Mouse (Mus musculus) adipocyte (in vitro differentiated cells): ENCODE results near the gene Hoxc8.

Source experiments
- DNase-seq: peaks from one replicate; pipeline ENCODE4 v3.0.0-alpha.2; 2016; ENCODE audit warnings: low spot score

Gene Hoxc8

GRCm38 (mm10) chr15:103009265-103010111, 19.1 kb downstream of the Hoxc8 start:
- DNase-seq = no peak

GRCm38 (mm10) chr15:103010112-103010846, 19.9 kb downstream of the Hoxc8 start:
- no peak for DNase-seq

- no peak for DNase-seq
Measured at GRCm38 (mm10) chr15:103010847-103011555, 20.6 kb downstream of the Hoxc8 start.

DNA sequence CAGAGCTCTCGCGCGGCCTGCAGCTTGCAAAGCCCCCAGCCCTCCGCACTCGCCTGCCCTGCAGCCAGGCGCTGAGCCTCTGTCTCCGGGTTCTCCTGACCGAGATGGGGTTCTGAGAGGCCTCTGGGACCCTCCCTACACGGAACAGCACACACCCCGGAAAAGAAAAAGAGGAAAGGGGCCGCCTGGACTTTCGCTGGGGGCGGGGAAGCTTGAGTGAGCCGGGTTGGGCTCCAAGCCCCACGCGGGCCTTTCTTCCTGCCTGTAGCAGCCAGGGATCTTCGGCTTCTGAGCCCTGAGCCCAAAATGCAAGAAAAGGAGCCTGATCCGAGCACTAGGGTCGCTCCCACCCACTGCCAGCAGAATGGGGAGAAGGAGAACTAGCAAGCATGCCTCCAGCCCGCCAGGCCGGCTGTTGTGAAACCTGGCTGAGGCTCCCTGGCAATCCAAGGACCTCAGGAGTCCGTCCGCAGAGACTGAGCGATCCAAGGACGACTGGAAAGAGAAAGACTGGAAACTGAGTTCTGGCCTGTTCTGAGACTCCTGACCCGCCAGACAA, 21.6 kb downstream of the Hoxc8 start:
- DNase-seq = no peak

- peak; percentile 44 for DNase-seq
Measured at GRCm38 (mm10) chr15:103013238-103013984, 23.0 kb downstream of the Hoxc8 start.

GRCm38 (mm10) chr15:103014166-103015008, 24.0 kb downstream of the Hoxc8 start:
- DNase-seq = no peak

DNA sequence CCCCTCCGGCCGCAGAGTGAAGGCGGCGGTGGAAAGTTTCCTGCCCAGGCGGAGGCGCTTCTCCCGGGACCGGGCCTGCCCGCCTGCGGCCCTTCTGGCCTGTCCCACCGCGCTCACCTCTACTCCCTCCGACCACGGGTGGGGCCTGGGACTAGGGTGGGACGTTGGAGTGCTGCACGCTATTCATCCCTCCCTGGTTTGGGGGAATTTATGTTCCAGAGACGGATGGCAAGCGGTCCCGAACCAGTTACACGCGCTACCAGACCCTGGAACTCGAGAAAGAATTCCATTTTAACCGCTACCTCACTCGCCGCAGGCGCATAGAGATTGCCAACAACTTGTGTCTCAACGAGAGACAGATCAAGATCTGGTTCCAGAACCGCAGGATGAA, 24.6 kb downstream of the Hoxc8 start:
- DNase-seq = no peak

DNA sequence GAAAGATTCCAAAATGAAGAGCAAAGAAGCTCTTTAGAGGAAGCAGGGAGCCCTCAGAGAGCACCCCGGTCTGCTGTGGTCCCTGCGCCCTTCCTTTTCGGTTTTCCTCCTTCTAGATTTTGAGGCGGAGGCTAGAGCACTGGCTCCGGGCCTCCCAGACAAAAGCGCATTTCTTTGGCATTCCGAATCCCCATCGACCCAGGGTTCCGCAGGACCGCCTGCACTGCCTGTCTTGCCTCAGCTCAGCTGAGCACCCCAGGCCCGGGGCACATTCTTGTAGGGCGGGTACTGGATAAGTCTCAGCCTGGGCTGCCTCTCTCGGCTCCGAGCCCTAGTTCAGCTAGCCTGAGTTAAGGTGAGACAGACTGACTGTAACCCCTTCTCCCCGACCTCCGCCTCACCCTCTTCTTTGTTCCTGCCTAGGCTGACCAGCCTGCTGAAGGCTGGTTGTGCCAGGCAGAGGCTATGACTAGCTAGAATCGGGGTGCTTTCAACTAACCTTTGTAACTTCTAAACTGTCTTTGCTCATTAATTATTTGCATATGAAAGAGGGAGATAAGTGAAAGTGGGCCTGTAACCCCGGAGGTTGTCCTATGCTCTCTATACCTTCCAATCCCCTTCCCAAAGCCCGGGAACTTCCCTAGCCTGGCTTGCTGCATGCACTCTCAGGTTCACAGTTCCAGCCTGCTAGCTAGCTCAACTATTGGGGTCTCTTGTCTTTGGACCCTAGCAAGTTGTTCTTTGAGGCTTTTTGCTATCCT, 25.2 kb downstream of the Hoxc8 start:
- DNase-seq = no peak

DNA sequence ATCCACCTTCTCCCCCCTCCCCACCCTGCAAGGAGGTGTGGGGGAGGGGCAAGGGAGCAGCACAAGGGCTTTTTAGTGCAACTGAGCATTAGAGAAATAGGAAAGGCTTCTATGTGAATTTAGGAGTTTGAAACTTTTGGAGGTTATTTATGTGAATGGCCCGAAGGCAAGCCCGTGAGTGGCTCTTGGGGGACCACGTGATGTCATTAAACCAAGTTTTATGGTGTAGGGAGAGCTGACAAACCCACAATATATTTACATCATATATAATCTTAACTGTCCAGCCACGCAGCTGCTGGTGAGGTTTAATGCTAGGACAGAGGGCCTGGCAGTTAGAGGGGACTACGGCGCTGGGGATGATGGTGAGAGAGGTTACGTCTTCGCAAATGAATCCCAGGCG, 28.2 kb downstream of the Hoxc8 start, which contains the start of gene Hoxc4:
Gene Hoxc4 (plus strand): TSS at position 299 of the 400 bp plus-strand sequence.
- no peak for DNase-seq

DNA sequence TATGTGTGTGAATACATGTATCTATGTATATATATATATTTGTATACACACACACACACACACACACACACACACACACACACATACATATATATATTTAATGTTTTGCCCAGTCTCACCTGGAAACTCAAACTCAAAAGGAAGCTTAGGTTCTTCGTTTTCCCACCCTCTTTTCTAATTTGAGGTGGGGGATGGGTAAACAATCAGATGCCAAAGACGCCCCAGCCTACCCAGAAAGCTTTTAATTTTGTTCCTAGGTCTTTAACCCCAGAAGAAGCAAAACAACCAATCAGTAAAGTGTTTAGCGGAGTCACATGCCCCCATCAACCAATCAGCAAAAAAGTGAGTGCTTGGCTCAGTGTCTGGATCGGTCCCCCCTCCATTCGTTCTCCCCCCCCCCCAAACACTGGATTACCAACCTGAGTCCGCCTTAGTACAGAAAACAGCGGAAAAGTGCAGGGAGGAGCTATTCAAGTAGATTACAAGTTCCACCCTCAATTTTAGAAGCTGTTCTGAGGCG, 30.6 kb downstream of the Hoxc8 start:
- no peak for DNase-seq

DNA sequence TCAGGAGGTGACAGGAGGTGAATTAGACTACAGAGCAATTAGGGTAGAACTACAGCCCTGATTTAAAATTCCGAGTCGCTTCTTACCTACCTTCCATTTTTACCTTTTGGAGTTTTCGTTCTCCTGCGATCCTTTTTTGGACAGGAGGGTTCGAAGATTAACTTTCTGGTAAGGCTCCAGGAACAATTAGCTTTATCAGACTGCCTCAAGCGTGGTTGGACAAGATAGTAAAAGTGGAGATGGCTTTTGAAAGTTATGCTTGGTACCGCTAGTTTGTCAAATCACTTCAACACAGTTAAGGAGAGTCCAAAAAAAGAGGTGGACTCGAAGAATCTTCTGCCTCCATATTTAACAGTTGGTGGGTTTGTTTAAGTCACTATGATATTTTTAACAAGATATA, 31.1 kb downstream of the Hoxc8 start:
- no peak for DNase-seq

- no peak for DNase-seq
Measured at GRCm38 (mm10) chr15:103024131-103024530, 33.7 kb downstream of the Hoxc8 start.

DNA sequence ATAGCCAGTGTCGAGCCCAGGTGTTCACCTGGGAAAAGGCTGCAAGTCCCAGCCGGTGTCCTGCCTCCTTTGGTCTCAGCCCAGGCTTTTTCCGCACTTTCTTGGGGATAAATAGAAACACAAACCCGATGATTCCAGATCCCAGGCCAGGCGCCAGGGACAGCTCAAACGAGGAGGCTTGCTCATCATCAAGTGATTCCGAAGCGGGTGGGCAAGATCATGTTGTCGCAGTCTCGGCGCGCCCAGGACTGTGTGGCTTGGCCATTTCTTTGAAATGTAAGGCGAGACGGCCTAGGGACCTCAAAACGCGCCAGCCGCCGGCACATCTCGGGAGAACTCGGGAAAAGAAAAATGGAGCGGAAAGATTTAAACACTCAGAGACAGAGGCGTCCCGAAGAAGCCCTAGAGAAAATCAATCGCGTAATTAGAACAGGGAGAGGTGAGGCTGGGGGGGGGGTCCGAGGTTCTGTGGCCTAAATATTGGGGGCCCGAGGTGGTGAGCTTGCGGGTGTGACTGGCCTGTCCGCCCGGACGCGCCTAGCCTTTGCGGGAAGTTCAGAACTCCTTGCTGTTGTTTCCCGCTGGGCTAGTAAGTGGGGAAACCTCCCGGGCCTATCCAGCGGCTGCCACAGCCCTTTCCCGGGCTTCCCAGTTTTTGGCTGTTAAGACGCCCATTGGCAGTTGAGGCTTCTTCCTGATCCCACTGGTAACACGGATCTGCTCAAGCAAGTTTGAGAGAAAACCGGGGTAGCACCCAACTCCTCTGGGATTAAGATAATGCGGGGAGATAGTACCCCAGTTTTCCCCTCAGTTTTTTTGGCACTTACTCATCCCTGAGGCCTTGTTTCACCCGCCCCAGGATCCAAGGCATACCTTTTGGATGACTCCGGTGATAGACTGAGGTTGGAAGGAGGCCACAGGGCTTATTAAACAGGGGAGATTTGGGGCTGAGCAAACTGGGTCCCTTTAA, 37.1 kb downstream of the Hoxc8 start:
- DNase-seq = no peak

GRCm38 (mm10) chr15:103028916-103029512, 38.6 kb downstream of the Hoxc8 start:
- DNase-seq = no peak

DNA sequence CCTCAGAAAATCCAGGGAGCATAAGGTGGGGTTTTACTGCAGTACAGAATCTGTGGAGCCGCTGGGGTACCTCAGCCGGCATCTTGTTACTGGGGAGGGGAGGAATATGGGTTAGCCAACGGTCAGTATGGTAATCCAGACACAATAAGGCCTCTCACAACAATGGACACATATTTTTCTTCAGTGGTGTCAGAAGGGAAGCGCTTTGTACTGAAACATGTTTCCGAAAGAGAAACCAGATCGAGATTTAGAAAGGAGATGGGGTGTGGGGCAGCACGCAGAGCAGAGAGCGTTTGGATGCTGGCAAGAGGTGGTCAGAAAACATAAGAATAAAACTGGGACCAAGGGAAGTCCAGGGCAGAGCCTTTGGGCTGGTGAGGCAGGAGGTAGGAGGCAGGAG, 39.7 kb downstream of the Hoxc8 start:
- DNase-seq = no peak

- no peak for DNase-seq
Measured at GRCm38 (mm10) chr15:103032167-103032566, 41.8 kb downstream of the Hoxc8 start.

GRCm38 (mm10) chr15:103032646-103033575, 42.5 kb downstream of the Hoxc8 start:
- peak; percentile 30 for DNase-seq
